Mouse (Mus musculus) right cerebral cortex, adult 2 months (tissue): ENCODE measurements at regions not wholly inside any gene's neighbourhood (a gene's known extent, or its start where the extent isn't known, plus 50 kb on each side); places are given as distances from the start of the nearest gene placed in this dataset.

Experiments used
- DNase-seq, 2 experiments: peaks; one replicate each; pipeline ENCODE4 v3.0.0; 2021 to 2022; ENCODE audit warnings: low spot score in 2 of 2

DNA sequence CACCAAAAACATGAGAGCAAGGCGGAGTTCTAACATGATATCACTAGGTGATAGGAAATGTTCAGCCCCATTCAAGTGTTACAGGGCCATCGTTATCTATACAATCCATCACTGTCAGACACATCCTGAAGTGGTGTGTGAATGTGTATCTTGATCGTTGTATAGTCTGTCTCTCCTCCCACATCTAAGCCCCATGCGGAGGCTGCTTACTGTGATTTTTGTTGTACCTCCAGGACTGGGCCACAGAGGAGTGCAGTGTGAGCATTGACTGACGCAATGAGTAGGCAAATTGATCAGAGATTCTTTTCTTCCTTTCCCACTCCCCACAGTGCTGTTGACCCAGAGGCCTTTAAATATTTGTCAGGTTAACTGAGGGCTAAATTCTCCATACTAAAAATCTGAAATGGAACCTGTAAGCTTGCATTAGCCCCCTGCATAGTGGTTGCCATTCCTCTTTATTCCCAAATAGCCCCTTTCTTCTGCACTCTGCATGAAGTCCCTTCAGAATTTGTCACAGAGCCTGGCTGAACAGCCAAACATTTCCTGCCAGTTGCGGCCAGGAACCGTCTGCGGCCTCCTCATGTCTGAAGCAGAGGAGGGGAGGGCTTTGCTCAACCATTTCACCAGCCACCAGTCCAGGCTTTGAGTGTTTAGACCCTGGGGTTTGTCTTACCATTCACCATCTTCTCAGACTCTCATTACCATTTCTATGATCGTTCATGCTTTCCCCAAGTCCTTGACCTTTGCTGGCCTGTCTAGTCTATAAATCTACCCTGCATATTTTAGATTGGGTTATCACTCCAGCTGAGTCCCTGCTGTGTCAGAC lies 119.3 kb downstream of the Ttc8 start:
- DNase-seq, result no peak

DNA sequence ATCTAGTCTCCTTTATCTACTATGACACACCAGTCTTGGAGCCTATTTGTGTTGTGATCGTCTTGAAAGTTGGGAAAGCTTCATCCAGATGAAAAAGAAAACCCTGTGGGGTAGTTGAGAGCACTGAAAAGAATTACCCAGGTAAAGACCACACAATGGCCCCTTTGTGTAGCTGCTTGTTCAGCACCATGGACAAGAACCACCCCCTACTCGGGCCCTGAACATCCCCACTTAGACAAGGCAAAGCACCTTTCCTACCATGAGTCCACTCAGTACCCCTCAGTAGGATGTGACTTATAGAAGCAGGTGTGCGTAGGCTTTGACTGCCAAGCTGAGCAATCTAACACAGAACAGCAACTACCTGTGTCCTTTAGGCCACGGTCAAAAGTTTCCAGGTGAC lies 121.2 kb downstream of the Ttc8 start:
- no peak for DNase-seq

DNA sequence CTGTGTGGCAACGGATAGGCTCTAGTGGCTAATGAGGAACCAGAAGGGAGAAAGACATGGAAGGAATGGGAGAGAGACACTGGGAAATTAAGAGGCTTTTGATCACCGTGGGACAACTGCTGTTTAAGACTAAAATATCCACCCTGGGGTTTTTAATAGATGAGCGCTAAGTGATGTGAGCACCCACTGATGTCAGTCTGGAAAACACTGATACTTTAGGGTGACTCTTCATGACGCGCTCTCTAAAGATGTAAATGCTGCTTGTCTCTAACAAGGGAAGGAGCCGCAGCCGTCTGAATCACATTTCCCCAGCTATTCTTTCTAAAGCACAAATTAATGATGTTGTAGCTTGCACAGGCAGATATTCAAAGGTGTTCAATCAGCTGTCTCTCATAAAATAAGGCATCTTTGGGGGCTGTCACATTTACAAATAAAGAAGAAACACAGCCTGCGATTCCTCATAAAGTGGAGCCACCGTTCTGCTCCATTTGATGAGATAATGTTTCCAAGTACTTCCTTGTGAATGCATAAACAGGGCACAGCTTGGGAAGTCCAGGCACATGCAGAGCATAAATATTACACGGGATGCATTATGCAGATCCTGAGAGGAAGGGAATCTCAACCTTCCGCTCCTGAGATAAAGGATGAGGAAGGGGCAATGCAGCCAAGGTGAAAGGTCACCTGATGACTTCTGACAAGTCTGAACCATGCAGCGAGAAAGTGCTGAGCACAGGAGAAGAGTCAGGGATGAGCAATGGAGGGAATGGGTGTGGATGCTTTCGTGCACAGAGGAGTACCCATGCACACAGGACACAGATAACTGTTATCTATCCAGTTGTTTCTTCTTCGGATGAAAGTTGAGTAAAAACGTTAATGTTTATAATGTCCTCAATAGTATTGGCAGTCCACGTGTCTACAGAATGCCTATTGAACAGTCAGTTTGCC lies 122.8 kb downstream of the Ttc8 start:
- peak in 1 of 2 experiments; percentile 25 for DNase-seq

DNA sequence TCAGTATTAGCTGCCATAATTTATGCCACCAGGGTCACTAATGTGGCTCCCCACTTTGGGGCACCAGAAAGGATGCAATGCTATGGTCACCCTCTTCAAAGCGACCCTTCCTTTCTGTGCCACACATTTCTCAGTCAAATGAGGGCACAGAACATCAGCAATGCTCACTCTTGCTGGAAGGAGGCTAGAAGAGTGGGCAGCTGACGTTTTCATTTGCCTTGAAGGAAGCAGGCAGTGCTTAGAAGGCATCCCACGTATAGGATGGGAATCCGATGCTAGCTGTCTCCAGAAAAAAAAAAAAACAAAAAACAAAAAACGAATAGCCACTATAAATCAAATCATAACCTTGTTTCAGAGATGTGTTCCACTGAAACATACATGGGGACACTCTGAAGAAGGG lies 124.1 kb downstream of the Ttc8 start:
- DNase-seq, result no peak

DNA sequence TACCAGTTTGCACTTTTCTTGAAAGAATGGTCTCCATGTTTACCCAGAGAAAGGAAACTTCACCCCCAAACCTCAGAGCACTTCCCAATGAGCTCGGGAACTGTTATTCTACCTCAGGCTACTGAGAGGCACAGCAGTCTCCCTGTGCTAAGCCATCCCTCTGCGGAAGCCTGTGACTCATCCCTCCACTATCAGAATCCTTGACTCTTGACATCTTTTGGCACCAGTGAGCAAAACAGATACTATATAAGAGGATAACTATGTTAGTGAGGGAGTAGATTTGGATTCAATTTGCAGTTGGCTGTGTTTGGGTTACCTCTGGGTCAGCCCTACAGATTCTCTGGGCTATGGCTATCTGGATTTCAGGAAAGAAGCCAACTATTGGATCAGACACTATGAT lies 130.1 kb downstream of the Ttc8 start:
- DNase-seq, result no peak

DNA sequence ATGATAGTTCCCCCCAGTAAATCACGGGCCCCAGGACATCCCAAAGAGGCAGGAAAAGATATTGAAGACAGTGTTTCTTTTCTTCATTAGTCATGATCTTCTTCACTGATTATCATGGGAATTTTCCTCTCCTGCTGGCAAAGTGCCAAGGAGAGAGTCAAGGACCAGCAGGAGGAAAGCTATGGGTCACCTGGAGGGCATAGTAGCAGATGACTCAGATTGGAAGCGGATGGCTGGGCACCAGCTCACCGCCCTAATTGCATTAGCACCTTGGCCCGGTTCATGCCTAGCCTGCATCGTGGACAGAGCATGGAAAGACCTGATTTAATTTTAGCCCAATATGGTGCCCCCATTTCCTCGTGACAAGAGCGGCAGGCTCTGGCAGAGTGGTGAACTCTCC lies 132.2 kb downstream of the Ttc8 start:
- DNase-seq, result no peak

DNA sequence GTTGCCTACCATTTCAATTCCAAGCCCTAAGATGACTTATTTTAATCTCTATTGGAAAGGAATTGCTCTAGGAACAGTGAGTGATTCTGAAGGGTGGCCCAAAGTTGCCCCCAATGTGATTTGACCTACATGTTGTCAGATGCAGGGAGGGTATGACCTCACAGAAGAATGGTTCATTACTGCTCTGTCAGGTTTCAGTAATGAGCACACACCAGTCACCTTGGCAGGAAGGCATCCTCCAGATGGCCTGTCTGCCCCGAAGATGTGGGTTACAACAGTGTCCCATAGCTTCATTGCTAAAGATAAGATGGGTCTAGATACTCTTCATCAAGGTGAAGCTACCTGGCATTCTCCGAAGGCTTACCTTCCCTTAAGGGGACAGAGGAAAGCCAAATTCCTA lies 137.1 kb downstream of the Ttc8 start:
- DNase-seq, result no peak

DNA sequence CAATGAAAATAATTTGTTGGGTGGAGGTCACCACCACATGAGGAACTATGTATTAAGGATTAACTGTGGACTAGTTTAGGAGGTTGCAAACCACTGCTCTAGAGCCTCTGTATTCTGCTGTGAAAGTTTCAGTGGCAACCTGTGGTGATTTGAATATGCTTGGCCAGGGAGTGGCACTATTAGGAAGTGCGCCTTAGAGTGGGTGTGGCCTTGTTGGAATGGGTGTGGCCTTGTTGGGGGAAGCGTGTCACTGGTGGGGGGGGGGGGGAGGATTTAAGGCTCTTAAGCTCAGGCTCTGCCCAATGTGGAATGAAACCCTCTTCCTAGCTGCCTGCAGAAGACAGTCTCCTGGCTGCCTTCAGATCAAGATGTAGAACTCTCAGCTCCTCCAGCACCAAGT lies 138.5 kb downstream of the Ttc8 start:
- DNase-seq, result no peak

DNA sequence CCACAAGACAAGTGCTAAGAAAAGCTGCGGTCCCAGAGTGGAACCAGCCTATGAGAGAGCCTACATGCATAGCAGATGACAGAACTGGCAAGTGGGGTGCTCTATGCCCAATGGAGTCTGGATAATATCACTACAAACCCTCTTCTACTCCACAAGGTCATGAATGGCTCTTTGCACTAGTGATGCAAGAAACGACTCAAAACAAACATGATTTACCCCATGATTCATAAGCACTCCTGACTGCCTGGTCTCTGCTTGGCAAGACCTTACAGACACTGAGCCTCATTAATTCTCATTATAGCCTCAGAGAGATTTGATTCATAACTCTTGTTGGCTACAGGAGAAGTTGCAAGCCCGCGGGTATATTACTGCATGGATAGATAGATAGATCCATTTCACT lies 139.1 kb downstream of the Ttc8 start:
- DNase-seq, result no peak

DNA sequence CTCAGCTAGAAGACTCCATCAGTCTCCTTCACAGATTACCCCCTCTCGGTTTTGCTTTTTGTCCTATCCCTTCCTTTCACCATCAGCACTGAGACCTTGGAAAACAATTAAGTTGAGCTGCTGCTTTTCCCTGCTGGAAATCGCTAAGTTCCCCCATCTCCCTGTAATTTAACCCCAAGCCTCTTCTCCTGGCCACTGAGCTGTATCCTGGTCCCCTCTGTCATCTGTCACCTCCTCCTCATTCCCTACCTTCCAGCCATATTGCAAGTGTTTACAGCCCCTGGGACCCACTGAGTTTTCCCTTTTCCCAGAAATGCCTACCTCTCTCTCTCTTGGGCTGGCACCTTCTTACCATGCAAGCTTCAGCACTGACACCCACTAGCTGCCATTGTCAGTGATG lies 140.3 kb downstream of the Ttc8 start:
- DNase-seq, result no peak

DNA sequence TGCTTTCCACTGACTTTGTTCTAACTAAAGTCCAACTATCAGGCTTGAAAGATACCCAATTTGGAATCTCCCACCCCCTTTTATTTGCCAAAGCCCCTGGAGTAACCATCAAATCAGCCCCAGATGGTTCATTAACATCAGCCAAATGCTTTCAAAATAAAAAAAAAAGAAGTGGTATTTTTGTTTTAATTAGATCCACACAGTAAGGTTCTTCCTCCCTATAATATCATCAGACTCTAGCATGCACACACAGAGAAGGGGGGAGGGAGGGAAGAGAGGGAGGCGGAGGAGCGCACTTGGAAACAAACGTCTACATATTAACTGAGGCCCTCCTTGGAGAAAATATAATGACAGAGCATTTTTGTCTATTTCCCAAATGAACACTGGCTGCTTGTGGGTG lies 143.1 kb downstream of the Ttc8 start:
- DNase-seq, result no peak

DNA sequence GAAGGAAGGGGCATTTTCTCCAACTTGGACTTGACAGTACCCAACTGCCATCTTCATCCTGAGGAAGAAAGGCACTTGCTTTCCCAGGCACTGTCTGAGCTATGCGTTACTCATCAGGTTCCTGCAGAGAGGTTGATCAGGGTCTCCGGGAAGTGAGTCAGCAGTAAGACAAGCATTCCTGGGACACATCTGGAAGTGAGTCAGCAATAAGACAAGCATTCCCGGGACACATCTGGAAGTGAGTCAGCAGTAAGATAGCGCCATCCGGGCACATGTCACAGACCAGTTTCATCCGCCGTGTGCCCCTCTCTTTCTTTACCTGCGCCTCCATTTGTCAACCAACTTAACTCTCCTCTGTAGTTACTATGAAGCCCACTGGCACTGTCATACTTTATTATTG lies 143.5 kb downstream of the Ttc8 start:
- no peak for DNase-seq

DNA sequence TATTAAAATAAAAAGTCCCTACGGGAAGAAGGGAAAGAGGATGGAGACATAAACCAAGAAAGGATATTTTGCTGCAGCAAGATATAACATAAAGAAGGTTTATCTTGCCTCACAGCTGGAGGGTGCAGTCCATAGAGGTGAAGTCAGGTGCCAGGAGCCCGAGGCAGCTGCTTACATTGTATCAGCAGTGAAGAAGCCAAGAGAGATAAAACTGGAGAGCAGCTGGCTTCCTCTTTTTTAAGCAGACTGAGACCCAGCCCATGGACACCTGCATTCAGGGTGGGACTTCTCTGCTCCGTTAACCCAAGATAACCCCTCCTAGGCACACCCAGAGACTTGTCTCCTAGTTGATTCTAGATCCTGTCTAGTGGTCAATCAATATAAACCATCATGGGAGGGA lies 147.6 kb downstream of the Ttc8 start:
- no peak for DNase-seq

DNA sequence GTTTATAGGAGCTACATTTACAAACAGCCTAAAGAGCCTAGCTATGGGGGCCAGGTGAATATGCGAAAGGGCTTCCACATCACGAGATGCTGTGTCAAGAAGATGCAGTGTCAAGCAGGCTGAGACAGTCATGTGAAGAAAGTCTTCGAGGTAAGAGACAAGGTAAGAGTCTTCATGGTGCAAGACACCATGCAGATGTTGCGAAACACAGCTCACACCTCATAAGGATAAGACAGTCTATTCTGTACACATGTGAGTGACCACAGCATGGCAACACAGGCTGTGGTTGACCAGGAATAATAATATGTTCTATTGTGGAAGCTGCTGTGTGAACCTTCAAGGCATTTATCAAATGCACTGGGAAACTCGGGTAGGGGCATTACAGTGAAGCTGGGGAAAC lies 153.4 kb downstream of the Ttc8 start:
- DNase-seq, result no peak

DNA sequence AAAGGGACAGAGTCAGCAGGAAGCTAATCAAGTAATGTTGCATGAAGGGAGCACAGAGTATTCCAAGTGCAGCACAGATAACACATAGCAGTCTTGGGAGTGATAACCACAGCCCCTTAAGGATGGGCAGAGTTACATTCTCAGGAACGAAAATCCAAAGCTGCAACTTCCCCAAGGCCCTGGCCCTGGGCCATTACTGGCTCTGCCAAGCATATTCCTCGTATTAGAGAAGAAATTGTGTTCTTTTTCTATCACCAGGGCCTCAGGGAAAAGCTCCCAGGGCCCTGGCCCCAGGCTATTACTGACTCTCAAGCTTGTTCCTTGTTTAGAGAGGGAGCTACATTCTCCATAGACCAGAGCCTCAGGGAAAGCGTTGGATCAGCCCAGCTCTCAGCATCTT lies 157.0 kb downstream of the Ttc8 start:
- no peak for DNase-seq

DNA sequence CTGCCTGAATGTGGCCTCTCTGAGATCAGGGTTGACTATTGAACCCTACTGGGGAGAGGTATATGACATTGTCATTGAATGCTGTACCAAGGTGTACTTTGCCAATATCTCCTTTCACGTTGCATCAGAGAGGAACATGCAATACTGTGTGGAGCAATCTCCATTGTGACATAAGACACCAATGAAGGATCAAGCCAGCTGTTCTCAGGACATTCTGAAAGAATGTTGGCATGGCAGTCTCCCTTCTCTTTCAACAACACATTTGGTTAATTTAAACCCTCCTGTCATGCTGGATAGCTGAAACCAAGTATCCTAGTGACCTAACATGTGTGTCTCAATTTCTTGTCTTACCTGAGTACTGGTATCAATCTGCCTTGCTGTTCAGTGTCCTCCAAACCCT lies 159.5 kb downstream of the Ttc8 start:
- no peak for DNase-seq

DNA sequence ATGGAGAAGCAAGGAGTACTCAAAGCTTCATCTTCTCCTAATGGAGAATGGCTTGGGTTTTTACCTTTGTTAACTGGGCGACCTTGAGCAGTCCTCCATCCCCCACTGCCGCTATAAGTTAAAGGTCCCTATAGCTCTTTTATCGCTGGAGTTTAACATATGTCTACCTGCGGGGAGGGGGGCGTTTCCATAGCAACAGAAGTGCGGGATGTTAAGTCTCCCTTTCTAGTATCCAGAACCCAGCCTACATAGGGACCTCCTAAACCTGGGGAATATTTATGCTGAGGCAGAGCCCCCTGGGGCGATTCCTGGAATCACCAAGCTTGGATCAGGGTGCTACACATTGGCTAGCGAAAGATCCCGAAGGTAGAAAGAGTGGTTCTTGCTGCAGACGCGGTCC lies 163.2 kb downstream of the Ttc8 start:
- DNase-seq, result peak in 1 of 2 experiments; percentile 35

DNA sequence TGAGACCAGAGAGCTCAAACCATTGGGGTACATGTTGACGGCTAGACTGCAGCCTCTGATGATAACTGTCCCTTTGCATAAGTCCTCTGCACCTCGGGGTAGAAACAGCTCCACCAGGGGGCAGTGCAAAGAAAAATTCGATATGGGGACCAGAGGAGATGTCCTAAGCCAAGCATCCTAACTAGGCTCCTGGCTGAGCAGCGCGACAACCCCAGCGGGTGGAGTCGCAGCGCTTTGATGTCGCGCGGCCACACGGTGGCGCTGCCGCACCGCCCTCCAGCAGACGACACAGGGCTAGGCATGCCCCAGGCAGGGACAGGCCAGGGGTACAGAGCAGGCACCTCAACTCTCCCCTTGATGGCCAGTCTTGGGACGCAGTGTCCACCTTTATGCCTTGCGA lies 163.8 kb downstream of the Ttc8 start:
- DNase-seq, result peak; percentile 85 to 86

DNA sequence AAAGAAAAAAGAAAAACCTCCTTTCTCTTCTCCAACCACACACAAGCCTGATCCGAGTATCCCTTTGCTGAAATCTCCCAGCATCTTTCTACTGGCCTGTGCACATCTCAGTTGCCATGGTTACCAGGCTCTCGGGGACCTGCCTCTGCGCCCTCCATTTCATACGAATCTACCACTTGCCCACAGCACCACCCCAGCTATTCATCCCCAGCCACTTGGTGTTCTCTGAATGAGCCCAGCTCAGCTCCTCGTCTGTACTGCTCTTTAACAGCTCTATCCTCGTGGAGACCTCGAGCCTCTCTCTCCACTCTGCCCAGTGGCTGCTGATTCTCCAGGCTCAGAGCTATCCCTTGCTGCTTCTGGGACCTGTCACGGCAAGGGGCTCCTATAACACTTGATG lies 166.9 kb downstream of the Ttc8 start:
- peak; percentile 37 to 50 for DNase-seq

DNA sequence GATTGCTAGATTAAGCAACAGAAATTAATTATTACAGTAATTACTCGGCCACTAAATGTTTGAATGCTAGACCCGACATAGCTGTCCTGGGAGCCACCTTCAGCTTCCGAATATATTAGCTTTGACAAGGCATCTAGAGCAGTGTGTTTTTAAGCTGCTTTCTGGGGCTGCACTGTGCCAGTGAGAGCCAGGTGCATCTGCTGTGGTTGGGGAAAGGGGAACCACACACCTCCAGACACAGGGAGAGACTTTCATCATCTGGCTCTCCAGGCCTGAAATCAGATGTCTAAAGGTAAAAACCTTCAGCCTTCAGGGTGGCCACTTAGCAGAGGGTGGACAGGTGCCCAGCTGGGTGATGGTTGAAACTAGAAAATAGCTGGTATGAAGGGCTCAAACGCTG lies 171.4 kb downstream of the Ttc8 start:
- DNase-seq, result no peak

DNA sequence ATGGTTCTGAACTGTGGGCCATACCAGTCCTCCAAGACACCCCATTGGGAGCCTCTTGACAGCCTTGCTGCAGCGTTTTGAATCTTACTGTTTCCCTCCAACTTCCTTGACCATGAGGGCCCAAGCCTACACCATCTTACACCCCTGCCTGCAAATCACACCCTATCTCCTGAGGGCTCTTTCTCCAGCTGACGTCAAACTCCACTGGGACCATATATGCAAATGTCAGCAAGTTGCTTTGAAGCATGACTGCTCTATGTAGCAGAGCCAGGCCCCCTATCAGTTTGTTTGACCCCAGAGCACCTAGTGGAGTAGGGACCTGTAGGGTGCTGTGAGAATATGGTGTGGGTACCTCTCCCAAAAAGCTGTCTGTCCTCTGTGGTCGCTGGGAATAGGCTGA lies 172.8 kb downstream of the Ttc8 start:
- DNase-seq, result no peak

DNA sequence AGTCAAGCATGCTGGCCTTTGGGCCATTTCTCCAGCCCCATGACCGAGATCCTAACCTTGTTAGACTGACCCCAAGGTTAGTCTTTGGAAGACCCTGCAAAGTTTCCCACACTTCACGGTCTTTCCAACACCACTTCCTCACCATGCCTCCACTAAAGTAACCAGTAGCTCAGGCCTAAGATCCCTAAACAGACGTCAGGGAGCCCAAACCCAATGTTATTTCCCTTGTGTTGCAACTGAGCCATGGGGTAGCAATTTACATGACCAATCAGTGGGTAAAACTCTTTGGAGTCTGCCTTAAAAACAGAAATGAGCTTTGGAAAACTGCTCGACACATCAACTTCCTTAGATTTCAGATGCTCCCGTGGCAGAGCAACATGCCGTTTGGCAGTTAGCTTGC lies 173.6 kb downstream of the Ttc8 start:
- DNase-seq, result no peak
